Mouse (Mus musculus) intestine, embryonic 14.5 days (tissue): ENCODE measurements around the gene Slc35f2. TPM values are rescaled to one million over a fixed set of nuclear protein-coding genes. Genes with fewer than 3 reads are reported as not detected.

Experiments used
- ATAC-seq: fragments of 200-750 bp; cut with Nextera tagmentation; replicated peaks from 2 replicates; pipeline ENCODE4 v1.8.0; 2017; ENCODE audit warnings: low read depth, moderate number of reproducible peaks, moderate TSS enrichment, moderate library complexity; ENCODE audit not compliant: low FRiP score, low TSS enrichment
- DNase-seq: peaks from one replicate; pipeline ENCODE4 v3.0.0-alpha.2; 2018; ENCODE audit warnings: low spot score
- H3K27ac ChIP-seq: fragments of 300-500 bp; sonication (generic); 2 replicates; pipeline ENCODE4 v1.5.1; 2014; ENCODE audit warnings: low read depth, mild to moderate bottlenecking, control low read depth
- H3K27me3 ChIP-seq: fragments of 300-500 bp; sonication (generic); replicated peaks from 2 replicates; pipeline ENCODE4 v1.6.1; 2014; ENCODE audit warnings: low read length, control low read depth; ENCODE audit not compliant: control insufficient read depth, insufficient read depth
- H3K36me3 ChIP-seq: fragments of 300-500 bp; sonication (generic); 2 replicates; pipeline ENCODE4 v1.6.1; 2014; ENCODE audit warnings: low read length, control low read depth; ENCODE audit not compliant: control insufficient read depth, insufficient read depth
- H3K4me1 ChIP-seq: fragments of 300-500 bp; sonication (generic); replicated peaks from 2 replicates; pipeline ENCODE4 v1.6.1; 2014; ENCODE audit warnings: low read length, control low read depth, mixed read lengths; ENCODE audit not compliant: control insufficient read depth, insufficient read depth
- H3K4me2 ChIP-seq: fragments of 300-500 bp; sonication (generic); 2 replicates; pipeline ENCODE4 v1.6.1; 2014; ENCODE audit warnings: low read length
- H3K4me3 ChIP-seq: fragments of 300-500 bp; sonication (generic); 2 replicates; pipeline ENCODE4 v1.5.1; 2014; ENCODE audit warnings: low read depth, low read length, control low read depth, mixed read lengths
- H3K9ac ChIP-seq: fragments of 300-500 bp; sonication (generic); 2 replicates; pipeline ENCODE4 v1.6.1; 2014; ENCODE audit warnings: mild to moderate bottlenecking, low read length
- H3K9me3 ChIP-seq: fragments of 300-500 bp; sonication (generic); 2 replicates; pipeline ENCODE4 v1.6.1; 2016; ENCODE audit warnings: low read length, control low read depth; ENCODE audit not compliant: control insufficient read depth
- WGBS: fragments of 180-500 bp; shearing (Covaris S2); extraction: QIAGEN DNeasy Blood & Tissue Kit; methylation state at CpG from one replicate; pipeline ENCODE4 v1.1.7; 2014; 5-methylcytosine and 5-hydroxymethylcytosine counted together
- polyA plus RNA-seq: library from polyadenylated mRNA; unstranded; fragments of >200 nt; fragmentation: Nextera tagmentation; extraction: Ambion mirVana; gene quantifications from 2 replicates; pipeline ENCODE4 v1.2.1, GENCODE M21; 2014

The Slc35f2 gene
- polyA plus RNA-seq, 1 experiment from 2014 or later: 13.7 TPM

DNA sequence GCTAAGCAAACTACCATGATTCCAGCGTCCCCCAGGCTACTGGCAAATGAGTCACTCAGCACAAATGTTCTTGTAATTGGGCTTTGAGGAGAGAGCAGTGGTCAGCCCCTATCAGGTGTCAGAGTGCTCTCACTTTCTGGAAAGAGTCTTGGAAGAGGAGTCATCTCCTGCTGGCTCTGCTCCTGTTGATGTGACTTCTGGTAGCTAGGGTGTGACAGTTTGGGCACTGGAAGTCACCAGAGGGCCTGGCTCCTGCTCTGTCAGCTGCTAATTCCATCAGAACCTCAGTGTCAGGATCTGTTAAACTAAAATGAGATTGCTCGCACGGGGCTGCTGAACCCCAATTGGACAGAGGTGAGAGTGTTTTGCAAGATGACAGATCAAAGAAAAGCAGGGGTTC, 63.7 kb downstream of the Slc35f2 start:
- ATAC-seq (no peak), DNase-seq (no peak)
- H3K9ac ChIP-seq: no peak overlapping the region
- no peaks in the 10 kb centered on the region for H3K36me3 ChIP-seq
- H3K27me3 ChIP-seq: no peaks in the 10 kb centered on the region
- H3K27ac ChIP-seq: no peak overlapping the region
- no peaks in the 10 kb centered on the region for H3K4me1 ChIP-seq
- no peak overlapping the region for H3K4me3 ChIP-seq
- no peaks in the 10 kb centered on the region for H3K9me3 ChIP-seq
- WGBS: 59% methylated on average over 3 of the region's 3 CpGs
- H3K4me2 ChIP-seq: no peak overlapping the region

DNA sequence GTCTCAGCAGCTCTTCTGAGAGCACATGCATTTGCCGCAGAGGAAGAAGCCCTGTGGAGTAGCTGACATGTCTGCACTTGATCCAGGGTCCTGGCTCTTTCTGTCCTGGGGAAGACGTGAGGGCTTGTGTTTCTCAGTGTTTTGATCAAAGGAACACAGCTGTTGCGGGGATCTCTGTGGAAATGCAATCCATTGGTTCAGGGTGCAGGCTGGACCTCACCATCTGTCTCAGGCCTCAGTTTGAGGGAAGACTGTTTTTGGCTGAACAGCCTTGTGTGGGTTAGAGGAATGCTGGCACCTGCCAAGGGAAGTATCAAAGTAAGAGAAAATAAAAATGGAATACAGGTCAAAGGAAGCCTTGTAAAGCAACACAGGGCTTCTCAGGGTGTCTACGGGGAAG, 64.6 kb downstream of the Slc35f2 start:
- no peaks in the 10 kb centered on the region for H3K36me3 ChIP-seq
- WGBS: 59% methylated on average over 4 of the region's 4 CpGs
- no peak overlapping the region for H3K9ac ChIP-seq
- H3K27ac ChIP-seq: no peak overlapping the region
- no peak overlapping the region for H3K4me3 ChIP-seq
- DNase-seq: no peak
- ATAC-seq: no peak
- H3K27me3 ChIP-seq: no peaks in the 10 kb centered on the region
- H3K9me3 ChIP-seq: no peaks in the 10 kb centered on the region
- H3K4me2 ChIP-seq: no peak overlapping the region
- no peaks in the 10 kb centered on the region for H3K4me1 ChIP-seq

- no peak overlapping the region for H3K9ac ChIP-seq
- H3K36me3 ChIP-seq: no peaks in the 10 kb centered on the region
- WGBS: 63% methylated on average over 8 of the region's 8 CpGs
- H3K4me2 ChIP-seq: no peak overlapping the region
- no peak overlapping the region for H3K4me3 ChIP-seq
- no peaks in the 10 kb centered on the region for H3K9me3 ChIP-seq
- ATAC-seq: no peak
- no peaks in the 10 kb centered on the region for H3K4me1 ChIP-seq
- DNase-seq: no peak
- no peak overlapping the region for H3K27ac ChIP-seq
- no peaks in the 10 kb centered on the region for H3K27me3 ChIP-seq
Measured at GRCm38 (mm10) chr9:53838816-53839215, 67.5 kb downstream of the Slc35f2 start.

DNA sequence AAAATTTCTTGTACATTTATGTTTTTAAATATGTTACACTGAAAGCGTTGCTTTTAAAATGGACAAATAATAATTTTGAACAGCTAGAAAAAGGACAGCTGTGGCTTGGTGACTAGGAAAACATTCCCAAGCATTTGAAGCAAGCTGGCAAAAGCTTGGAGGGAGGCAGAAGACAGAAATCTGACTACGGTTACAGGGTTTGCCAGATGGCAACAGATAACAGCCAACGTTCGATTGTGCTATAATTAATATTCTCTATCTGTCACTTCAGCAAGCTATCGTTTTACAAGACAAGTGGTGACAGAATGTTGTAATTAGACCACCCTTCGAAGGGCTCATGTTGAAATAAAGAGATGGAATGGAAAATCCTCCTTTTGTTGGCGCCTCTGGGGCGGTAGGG, 77.2 kb downstream of the Slc35f2 start:
- Histone ChIP-seq H3K4me1 (no peaks in the 10 kb centered on the region), H3K4me3 (no peak overlapping the region), H3K9me3 (no peaks in the 10 kb centered on the region), H3K36me3 (no peaks in the 10 kb centered on the region), H3K9ac (no peak overlapping the region), H3K27me3 (no peaks in the 10 kb centered on the region), H3K4me2 (no peak overlapping the region), H3K27ac (no peak overlapping the region)
- DNase-seq (no peak), ATAC-seq (no peak)
- 76% methylated on average over 8 of the region's 8 CpGs for WGBS

GRCm38 (mm10) chr9:53849864-53850263, 78.5 kb downstream of the Slc35f2 start, which contains the start of gene Sln:
TSS of gene Sln (plus strand) at chr9:53850164.
- DNase-seq: no peak
- H3K4me3 ChIP-seq: no peak within 1 kb of the TSS
- H3K27me3 ChIP-seq: no peaks in the 10 kb centered on the region
- no peaks in the 10 kb centered on the region for H3K4me1 ChIP-seq
- no peak within 1 kb of the TSS for H3K4me2 ChIP-seq
- ATAC-seq: no peak
- no peak within 1 kb of the TSS for H3K27ac ChIP-seq
- no peaks in the 10 kb centered on the region for H3K9me3 ChIP-seq
- no peak within 1 kb of the TSS for H3K9ac ChIP-seq
- 86% methylated on average over 4 of the region's 4 CpGs for WGBS
- no peaks in the 10 kb centered on the region for H3K36me3 ChIP-seq

- 72% methylated on average over 4 of the region's 4 CpGs for WGBS
- no peaks in the 10 kb centered on the region for H3K9me3 ChIP-seq
- H3K36me3 ChIP-seq: no peaks in the 10 kb centered on the region
- no peak overlapping the region for H3K27ac ChIP-seq
- DNase-seq (no peak), ATAC-seq (no peak)
- no peaks in the 10 kb centered on the region for H3K27me3 ChIP-seq
- H3K9ac ChIP-seq: no peak overlapping the region
- H3K4me2 ChIP-seq: no peak overlapping the region
- no peaks in the 10 kb centered on the region for H3K4me1 ChIP-seq
- H3K4me3 ChIP-seq: no peak overlapping the region
Measured at GRCm38 (mm10) chr9:53852158-53852557, 80.8 kb downstream of the Slc35f2 start.

DNA sequence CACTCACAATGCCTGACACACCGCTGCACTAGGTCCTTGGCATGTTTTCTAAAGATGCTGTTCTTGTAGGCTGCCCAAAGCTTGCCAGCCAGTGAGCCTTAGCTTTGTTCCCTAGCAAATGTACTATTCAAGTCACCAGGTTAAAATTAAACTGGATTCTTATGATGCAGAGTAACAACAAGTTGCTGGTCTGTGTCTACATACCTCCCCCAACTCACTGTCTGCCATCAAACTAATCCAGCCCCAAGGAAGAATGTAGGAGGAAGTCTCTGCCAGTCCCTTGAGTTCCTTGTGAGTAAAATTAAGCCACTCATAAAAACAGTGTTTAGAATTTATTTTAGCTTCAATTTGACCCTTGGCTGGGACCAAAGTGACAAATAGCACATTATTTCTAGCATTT, 82.3 kb downstream of the Slc35f2 start:
- no peaks in the 10 kb centered on the region for H3K27me3 ChIP-seq
- no peaks in the 10 kb centered on the region for H3K4me1 ChIP-seq
- H3K9ac ChIP-seq: no peak overlapping the region
- no peak overlapping the region for H3K4me2 ChIP-seq
- no peak for DNase-seq
- no peak overlapping the region for H3K4me3 ChIP-seq
- no peak for ATAC-seq
- no peak overlapping the region for H3K27ac ChIP-seq
- no peaks in the 10 kb centered on the region for H3K36me3 ChIP-seq
- WGBS: 79% methylated on average over 1 of the region's 1 CpGs
- no peaks in the 10 kb centered on the region for H3K9me3 ChIP-seq

- Histone ChIP-seq H3K27me3 (no peaks in the 10 kb centered on the region), H3K4me2 (no peak overlapping the region), H3K27ac (no peak overlapping the region), H3K9ac (no peak overlapping the region), H3K36me3 (no peaks in the 10 kb centered on the region), H3K4me1 (no peaks in the 10 kb centered on the region), H3K9me3 (no peaks in the 10 kb centered on the region), H3K4me3 (no peak overlapping the region)
- whole genome bisulfite sequencing: 84% methylated on average over 1 of the region's 1 CpGs
- no peak for ATAC-seq
- no peak for DNase-seq
Measured at GRCm38 (mm10) chr9:53854525-53854924, 83.2 kb downstream of the Slc35f2 start.

- Histone ChIP-seq H3K4me3 (no peak overlapping the region), H3K36me3 (no peaks in the 10 kb centered on the region), H3K27ac (no peak overlapping the region), H3K9ac (no peak overlapping the region), H3K4me2 (no peak overlapping the region), H3K4me1 (no peaks in the 10 kb centered on the region), H3K27me3 (no peaks in the 10 kb centered on the region), H3K9me3 (no peaks in the 10 kb centered on the region)
- no peak for ATAC-seq
- 66% methylated on average over 5 of the region's 5 CpGs for WGBS
- no peak for DNase-seq
Measured at GRCm38 (mm10) chr9:53857864-53858263, 86.5 kb downstream of the Slc35f2 start.
